Mouse (Mus musculus) layer of hippocampus, adult 9-11 months (tissue): ENCODE results near the gene Klhdc8b.

Source experiments
- DNase-seq: peaks from one replicate; pipeline ENCODE4 v3.0.0; 2022

Klhdc8b gene

DNA sequence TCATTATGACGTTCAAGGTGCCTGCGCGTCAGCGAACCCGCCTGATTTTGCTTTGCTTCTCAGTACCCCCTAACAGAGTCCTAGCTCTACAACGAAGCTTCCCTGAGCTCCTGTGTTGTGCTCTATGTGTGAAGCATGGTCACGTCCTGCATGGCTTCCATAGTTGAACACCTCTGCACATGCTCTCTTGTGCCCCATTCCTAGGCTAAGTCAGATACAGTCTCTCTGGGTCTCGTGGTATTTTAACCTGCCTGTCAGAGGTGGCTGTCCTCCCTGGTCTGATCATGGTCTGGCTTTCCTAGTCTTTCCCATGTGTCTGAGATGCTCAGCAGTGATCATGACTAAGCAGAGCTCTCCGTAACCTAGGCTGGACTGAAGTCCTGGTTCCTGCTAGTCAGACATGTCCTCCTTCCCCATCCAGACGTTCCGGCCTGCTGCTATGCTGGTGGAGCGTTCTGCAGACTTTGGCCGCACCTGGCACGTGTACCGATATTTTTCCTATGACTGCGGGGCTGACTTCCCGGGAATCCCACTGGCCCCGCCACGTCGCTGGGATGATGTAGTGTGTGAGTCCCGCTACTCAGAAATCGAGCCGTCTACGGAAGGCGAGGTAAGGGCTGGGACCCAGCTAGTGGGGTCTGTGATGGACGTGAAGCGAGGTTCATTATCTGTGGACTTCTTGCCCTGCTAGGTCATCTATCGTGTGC is 19.6 kb upstream of the Klhdc8b start:
- no peak for DNase-seq

DNA sequence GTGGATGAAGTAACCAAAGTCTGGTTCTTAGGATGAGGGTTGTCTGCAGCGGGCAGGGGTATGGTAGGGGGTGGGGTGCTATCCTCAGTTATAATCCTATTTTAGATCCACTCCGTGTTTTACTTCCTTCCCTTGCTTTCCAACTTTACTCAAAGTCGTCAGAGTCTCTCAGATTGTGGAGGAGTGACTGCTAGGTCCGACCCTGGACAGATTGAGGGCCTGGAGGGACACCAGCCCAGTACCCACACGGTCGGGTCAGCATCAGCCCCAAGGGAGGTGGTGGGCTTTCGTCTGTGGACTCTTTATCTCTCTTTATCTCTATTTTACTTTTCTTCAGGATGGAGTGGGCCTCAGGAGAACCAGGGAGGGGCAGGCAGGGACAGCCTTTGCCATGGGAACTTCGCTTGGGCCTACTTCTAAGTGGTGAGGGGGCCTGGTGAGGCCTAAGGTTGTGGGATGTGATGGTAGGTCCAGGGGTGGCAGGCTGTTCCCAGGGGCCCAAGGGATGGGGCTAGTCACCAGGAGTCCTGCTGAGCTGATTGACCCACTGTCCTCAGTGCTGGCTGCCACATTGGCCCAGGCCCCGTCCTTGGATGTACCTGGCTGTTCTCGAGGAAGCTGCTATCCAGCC is 18.5 kb upstream of the Klhdc8b start, which contains the start of gene Lamb2:
TSS of gene Lamb2 (plus strand) at position 16 of the 631 bp plus-strand sequence.
- no peak for DNase-seq

DNA sequence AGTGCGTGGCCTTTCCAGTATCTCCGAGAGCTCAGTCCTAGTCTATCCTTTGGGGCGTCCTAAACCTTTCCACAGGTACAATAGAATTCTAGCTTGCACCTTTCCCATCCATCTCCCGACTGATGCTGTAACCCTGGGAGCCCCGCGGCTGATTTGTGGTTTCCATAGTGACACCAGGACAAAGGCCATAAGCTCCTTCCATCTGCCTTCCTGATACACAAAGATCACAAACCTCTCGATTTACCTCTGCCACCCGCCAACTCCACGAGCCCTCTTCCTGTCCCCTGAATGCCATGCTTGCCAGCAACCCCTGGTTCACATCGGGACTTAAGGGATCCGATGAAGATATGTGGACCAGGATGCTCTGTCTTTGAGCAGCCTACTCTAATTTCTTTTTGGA is 17.9 kb upstream of the Klhdc8b start:
- DNase-seq = no peak

DNA sequence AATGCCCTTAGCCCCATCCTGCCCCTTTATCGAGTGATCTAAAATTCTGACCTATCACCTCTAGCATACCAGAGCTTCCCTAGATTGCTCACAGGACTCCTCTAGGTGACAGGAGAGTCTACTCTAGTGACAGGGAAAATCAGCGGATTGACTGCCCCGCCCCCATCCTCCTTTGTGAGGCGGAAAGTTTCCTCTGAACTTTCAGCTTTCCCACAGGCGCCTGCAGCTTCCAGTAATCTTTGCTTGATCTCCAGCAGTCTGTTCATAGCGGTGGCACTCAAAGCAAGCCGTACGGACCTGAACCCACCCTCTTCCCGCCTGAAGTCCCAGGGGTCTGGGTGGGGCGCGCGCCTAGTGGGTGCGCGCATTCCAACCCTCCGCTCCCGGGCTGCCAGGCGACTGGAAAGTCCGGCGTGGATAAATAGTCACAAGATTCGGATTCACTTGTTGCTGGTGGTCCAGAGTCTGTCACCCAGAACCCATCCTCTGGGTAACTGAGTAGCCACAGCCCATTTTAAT is 17.3 kb upstream of the Klhdc8b start:
- no peak for DNase-seq

DNA sequence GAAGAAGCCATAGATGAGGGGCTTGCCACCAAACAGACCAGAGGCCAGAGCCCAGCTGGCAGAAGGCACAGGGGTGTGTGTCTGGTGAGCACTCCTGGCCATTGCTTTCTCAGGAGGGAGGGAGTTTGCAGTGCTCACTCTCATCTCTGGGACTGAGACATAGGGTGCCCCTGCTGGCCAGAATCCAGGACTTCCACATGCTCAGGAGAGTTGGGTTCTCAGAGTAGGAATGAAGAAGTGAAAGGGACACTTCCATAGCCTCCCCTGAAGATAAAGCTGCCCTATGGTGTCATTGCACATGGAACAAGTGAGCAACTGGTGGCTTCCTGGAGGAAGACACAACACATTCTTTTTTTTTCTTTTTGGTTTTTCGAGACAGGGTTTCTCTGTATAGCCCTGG is 13.1 kb upstream of the Klhdc8b start:
- no peak for DNase-seq

DNA sequence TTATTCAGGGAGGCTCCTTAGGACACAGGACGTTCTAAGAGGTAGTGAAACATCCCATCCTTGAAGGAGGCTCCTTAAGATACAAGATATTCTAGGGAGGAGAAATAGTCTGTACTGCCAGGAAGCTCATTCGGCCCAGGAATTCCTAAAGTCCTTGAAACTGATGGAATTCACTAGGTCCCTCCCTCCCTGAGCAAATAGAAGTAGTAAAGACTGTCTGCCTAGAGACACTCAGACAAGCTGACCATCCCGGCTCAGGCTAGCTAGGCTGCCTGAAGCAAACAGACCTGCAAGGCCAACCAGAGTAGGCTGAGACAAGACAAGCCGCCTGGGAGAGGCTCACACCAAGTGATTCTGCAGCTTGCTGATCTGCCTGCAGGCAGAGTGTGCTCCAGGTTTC is 8.5 kb upstream of the Klhdc8b start:
- no peak for DNase-seq

DNA sequence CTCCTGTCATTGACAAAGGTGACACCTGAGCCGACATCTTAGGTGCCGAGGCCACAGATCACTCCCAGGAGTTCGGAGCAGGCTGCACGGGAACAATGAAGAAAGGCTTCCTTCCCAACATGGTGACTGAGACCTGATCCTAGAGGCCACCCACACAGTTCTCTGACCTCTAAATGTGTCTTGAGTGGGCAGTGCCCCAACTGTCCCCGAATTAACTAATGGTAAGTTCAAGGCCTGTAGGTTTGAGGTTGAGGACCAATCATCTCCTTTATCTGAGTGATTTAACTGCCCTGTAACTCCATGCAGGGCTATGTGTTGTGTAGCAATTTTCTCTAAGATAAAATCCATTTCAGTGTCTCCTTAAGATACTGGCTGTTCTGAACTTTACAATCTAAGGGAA is 8.0 kb upstream of the Klhdc8b start:
- DNase-seq = no peak

DNA sequence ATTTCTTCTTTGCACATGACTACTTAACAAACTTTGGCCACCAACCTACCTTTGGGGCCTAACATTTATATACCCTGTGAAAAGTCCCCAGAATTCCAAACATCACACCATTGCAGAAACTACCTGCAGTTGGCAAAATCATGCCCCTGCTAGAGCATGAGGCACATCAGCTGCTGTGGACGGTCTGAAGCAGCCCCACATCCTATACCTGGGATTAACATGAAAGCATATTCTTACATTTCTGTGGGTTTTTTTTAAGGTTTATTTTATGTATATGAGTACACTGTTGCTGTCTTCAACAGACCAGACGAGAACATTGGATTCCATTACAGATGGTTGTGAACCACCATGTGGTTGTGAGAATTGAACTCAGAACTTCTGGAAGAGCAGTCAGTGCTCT is 4.8 kb upstream of the Klhdc8b start:
- no peak for DNase-seq

DNA sequence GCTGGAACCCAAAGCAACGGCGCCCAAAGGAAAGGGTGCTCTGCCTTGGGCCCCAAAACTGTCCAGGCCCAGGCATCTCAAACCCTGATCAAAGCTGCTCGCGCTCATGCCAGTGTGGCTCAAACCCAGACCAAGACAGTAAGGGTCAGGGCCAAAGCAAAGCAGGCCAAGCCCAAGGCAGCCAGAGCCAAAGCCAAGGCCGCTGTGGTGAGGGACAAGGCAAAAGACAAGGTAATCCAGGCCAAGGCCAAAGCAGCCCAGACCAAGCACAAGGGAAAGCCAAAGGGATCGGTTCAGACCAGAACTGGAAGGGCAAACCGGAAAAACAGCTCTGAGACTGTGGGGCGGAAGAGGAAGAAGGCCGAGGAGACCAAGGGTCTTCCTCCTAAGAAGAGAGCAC is 2.3 kb upstream of the Klhdc8b start:
- DNase-seq = no peak

DNA sequence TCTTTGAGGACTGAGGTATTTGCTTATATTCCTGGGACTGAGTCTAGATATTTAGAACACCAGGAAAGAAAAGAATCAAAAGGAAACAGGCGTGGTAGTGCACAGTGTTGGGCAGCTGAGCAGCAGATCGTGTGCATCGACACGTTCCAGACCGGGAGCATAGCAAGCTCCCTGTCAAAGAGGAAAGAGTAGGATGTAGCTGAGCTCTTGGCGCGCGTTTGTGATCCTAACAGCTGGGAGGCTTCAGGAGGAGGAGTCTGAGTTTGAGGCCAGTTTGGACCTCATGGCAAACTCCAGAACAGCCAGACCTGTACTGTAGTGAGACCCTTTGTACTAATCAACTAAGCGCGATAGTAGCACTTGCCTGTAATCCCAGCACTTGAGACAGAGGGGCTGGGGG is 811 bp upstream of the Klhdc8b start:
- no peak for DNase-seq

DNA sequence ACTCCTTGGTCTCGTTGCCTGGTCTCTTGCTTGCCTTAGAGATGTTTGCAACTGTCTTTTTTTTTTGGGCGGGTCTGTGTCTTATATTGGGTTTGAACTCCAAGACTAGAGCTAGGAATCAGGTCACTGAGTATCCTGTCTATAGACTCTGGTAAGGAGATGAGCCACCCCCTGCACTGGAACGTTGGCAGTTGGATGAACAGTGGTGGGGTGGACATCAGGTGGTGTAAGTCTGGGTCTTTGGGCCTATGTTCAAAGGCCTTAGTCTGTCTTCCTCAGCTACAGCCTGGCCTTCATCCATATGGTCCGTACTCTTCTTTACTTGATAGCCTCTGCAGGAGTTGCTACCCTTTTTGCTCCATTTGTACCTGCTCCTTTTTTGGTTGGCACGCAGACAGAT is 294 bp upstream of the Klhdc8b start:
- no peak for DNase-seq

DNA sequence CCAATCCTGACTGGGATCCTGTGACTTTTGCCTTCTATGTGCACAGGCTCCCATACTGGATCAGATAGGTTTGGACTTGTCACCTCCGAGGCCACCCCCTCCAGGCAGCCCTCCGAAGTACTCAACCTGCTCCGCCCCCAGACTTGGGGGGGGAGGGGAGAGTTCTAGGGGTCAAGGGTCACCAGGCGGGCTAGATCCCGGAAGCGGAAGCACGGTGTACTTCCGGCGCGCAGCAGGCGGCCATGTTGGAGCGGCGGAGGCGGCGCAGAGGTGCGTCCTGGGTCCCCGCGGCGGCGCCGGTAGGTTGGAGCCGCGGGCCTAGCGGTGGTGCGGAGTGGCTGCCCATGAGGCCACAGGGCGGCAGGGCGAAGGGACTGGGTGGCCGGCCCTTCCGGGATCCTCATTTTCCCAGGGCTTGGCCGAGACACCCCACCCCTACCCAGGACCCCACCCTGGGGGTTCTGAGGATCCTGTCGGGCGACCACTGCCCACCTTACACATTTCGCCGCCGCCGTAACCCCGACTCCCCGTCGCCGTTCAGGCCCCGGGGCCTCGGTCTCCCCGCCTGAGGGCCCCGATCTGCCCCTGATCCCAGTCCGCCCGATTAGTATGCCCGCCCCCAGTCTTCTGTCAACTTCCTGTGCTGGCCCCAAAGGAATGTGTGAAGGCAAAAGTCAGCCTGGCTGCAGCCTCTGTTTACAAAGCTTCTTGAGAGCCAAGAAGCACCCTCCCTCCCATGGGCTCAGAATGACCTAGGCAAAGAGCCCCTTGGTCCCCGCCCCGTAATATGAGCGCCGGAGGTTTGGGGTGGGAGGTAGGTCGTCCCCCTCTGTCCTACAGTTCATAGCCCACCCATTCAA is 832 bp downstream of the Klhdc8b start, which contains the start of gene Ccdc71:
TSS of gene Ccdc71 (plus strand) at position 209 of the 860 bp plus-strand sequence.
- peak; percentile 89 for DNase-seq

DNA sequence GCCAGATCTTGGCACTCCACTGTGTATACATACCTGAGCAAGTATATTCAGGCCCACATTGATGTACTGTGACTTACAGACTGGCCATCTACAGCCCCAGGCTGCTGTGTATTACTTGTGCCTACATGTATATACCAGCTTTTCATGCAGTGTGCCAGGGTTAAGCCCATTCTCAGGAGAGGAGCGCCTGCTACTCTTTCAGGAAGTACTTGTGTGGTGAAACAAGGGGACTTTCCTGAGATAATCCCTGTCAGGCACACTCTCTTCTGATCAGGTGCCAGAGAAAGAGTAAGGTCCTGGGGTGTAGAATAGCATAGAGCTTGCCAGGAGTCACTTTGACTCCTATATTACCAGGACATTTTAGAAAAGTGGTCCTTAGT is 1.5 kb downstream of the Klhdc8b start:
- DNase-seq = no peak

DNA sequence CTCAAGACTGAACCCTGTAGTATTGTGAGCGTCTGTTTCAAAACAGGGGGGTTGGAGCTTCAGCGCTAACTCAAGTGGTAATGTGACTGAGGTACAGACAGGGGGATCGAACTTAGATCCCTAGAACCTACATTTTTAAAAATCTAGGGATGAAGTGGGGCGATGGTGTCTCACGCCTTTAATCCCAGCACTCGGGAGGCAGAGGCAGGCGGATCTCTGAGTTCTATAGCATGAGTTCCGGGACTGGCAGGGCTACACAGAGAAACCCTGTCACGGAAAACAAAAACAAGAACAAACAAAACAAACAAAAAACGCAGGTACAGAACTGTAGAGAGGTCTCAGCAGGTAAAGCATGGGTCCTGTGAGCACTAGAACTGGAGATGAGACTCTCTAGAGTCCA is 4.4 kb downstream of the Klhdc8b start:
- no peak for DNase-seq

DNA sequence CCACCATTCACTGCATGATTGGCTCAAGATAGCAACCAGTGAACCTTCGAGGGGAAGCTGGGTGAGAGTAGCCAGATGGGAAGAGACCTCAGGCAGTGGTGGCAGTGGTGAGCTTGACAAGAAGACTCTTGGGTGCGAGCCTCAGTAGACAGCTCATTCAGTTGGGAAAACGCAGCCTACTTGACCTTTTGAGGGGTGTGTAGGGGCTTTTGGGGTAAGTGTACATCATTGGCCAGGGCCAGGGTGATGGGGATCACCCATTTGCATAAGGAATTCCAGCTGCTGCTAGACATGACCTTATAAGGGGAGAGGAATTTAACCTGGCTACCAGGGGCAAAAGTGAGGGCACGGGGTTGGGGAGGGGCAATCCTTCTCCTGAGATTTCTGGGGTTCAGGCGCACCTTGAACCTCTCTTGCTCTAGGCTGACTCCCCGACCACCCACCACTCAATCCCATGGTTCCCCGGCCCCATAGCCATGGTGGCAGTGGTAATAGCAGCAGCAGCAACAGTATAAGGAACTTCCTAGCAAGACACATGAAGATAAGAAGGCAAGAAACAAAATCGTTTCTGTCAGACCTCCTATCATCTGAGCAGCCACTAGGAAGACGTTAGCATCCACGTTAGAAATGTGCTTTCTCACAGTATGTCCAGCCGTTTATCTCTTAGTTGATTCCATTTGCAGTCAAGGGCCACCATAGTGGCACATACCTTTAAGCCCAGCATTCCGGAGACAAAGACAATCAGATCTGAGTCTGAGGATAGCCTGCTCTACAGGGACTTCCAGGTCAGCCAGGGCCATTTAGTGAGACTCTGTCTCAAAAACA is 5.4 kb downstream of the Klhdc8b start:
- DNase-seq = no peak

DNA sequence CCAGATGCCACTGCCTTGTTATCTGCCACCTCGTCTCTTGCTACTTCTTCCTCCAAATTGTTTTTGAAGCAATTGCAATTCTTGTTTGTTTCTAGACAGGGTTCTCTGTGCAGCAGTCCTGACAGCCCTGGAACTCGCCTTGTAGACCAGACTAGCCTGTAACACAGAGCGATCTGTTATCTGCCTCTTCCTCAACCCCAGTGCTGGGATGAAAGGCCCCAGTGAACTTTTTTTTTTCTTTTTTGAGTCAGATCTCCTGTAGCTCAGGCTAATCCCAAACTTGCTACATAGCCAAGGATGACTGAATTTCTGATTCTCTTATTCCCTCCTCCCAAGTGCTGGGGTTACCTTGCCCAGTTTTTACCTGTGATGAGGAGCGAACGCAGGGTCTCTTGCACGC is 7.0 kb downstream of the Klhdc8b start:
- DNase-seq = no peak

DNA sequence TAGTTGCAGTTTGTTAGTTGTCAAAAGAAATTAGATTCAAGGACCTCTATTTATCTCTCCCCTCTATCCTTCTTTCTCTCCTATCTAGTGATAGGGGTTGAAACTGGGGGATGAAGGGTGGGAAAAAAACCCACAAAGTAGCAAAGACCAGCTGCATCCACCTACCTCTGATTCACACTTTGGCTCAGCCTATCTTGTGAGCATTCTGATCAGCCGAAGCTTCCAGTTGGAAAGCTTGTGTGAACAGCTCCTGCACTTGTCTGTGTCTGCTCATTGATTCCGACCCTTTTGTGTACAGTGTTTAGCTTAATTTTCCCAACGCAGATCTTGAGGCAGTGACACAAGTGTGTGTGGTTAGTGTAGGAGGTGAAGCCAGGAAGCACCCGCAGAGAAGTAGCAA is 7.9 kb downstream of the Klhdc8b start:
- peak; percentile 58 for DNase-seq

DNA sequence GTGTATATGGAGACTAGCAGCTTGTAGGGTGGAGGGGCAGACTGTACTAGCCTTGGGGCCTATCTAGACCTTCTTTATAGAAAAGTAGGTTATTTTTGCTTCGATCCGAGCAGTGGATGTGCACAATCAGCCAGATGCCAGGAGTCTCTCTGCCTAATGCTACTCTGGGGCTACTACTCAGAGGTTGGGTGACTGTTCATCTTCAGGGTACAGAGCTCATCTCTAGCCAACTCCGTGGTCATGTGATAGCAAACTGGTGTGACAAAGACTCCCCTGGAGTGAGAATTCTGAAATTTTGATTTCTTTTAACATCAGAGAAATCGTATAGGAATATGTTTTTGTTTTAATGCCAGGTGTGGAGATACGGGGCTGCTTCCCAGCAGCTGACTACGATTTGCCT is 8.5 kb downstream of the Klhdc8b start:
- no peak for DNase-seq

DNA sequence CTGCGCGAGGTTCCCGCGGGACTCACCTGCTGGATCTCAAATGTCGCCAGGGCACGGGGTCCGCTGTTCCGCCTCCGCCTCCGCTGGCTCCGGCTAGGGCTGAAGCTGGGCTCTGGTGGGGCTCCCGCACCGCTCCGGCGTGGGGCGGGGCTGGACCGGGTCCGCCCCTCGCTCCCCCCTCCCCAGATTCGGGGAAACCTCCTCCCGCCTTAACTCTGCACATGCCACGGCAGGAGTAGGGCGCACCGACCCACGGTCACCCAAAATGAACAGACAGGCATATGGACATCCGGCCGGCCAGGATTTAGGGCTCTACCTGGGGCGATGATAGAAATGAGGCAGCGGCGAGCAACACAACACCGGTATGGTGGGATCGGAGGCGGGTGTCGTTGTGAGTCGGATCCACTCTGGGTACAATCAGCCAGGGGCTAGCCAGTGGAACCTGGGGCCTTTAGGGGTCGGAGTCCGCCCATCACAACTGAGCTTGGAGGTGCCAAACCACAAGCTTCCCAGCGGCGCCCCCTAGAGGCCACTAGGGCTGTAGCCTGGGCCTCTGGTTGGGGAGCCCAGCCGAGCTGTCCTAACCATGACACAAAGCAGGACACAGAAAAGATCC is 9.0 kb downstream of the Klhdc8b start:
- peak; percentile 80 for DNase-seq

DNA sequence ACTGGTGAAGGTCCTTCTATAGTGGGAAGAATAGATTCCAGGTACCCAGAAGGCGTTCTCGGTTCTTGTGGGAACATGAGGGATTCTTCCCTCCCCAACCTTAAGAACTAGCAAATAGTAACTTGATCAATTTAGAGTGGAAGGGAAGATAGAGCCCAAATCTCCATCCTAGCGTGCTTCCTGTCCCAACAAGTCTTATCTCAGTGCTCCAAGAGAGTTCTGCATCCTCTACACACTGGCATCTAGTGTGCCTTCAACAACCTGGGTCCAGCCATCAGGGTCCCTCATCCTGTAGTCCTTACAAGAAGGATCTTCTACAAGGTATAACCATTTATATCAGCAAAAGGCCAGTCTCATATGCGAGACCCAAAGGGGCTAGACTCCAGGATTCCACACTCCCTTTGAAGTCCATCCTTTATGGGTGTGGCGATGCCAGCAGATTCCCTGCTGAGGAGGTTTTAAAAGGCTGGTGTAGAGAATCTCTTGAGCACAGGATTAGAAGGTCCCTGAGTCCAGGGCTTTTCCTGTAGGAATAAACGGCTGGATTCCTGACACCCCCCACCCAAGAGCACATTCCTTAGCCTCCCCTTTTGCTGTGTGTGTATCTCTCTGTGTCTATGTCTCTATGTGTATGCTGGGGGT is 9.7 kb downstream of the Klhdc8b start:
- no peak for DNase-seq

DNA sequence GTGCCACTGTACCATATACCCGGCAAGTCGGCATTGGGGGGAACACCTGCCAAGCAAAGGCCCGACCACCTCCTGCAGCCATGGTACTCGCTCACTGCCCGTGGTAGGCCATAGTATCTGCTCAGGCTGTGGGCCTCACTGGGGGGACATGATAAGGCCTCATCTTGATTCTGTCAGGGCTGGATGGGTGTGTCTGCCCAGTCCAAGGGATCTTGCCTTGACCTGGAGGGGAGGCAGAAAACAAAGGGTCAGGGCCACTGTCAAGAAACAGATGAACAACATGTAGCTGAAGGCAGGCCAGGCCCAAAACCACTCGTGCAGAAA is 10.2 kb downstream of the Klhdc8b start:
- no peak for DNase-seq
